Mouse (Mus musculus) myocyte (in vitro differentiated cells): ENCODE measurements around the gene Prss2. TPM values are rescaled to one million over a fixed set of nuclear protein-coding genes. Genes with fewer than 3 reads are reported as not detected.

ENCODE experiments used
- H3K27me3 ChIP-seq: one replicate; pipeline ENCODE4 v1.6.1; 2011; ENCODE audit not compliant: control insufficient read depth, insufficient read depth, insufficient read length
- H3K36me3 ChIP-seq: one replicate; pipeline ENCODE4 v1.6.1; 2011; ENCODE audit not compliant: control insufficient read depth, insufficient read depth
- H3K4me2 ChIP-seq: one replicate; pipeline ENCODE4 v1.6.1; 2011; ENCODE audit warnings: low read depth, control low read depth
- H3K4me3 ChIP-seq: one replicate; pipeline ENCODE4 v1.5.1; 2011; ENCODE audit warnings: mild to moderate bottlenecking, control low read depth, moderate library complexity
- H3K79me2 ChIP-seq: one replicate; pipeline ENCODE4 v1.6.1; 2011; ENCODE audit not compliant: control insufficient read depth, insufficient read depth
- H3ac ChIP-seq: one replicate; pipeline ENCODE4 v1.6.1; 2011; ENCODE audit not compliant: control insufficient read depth, insufficient read length
- CEBPB ChIP-seq: IDR thresholded peaks from 2 replicates; pipeline ENCODE4 v1.6.1; 2011; ENCODE audit warnings: mild to moderate bottlenecking, moderate library complexity; ENCODE audit not compliant: poor library complexity, insufficient read depth, severe bottlenecking
- E2F4 ChIP-seq: IDR thresholded peaks from one replicate; pipeline ENCODE4 v1.6.1; 2011; ENCODE audit warnings: mild to moderate bottlenecking, control low read depth, moderate library complexity; ENCODE audit not compliant: insufficient read depth
- MAX ChIP-seq: IDR thresholded peaks from one replicate; pipeline ENCODE4 v1.6.1; 2011; ENCODE audit warnings: low read depth, mild to moderate bottlenecking, control low read depth
- MYOD1 ChIP-seq, 3 experiments: IDR thresholded peaks; one replicate each; pipeline ENCODE4 v1.6.1; 2011; ENCODE audit warnings: control low read depth in 2 of 3, low read depth in 2 of 3, mild to moderate bottlenecking in 2 of 3, moderate library complexity in 1 of 3; ENCODE audit not compliant: insufficient read length in 2 of 3, control insufficient read depth in 1 of 3
- MYOG ChIP-seq, 3 experiments: IDR thresholded peaks; one replicate each; pipeline ENCODE4 v1.6.1; 2011; ENCODE audit warnings: control low read depth in 2 of 3, low read depth in 2 of 3, mild to moderate bottlenecking in 2 of 3; ENCODE audit not compliant: insufficient read length in 2 of 3, control insufficient read depth in 1 of 3, insufficient read depth in 1 of 3
- POLR2A ChIP-seq: IDR thresholded peaks from one replicate; pipeline ENCODE4 v1.6.1; 2011; ENCODE audit warnings: low read depth, mild to moderate bottlenecking, control low read depth, moderate library complexity; ENCODE audit not compliant: insufficient read length
- POLR2AphosphoS2 ChIP-seq: IDR thresholded peaks from one replicate; pipeline ENCODE4 v1.6.1; 2011; ENCODE audit warnings: low read depth, control low read depth; ENCODE audit not compliant: insufficient read length
- REST ChIP-seq: IDR thresholded peaks from one replicate; pipeline ENCODE4 v1.6.1; 2011; ENCODE audit warnings: mild to moderate bottlenecking, control low read depth, moderate library complexity; ENCODE audit not compliant: insufficient read depth, insufficient read length
- TCF12 ChIP-seq: IDR thresholded peaks from one replicate; pipeline ENCODE4 v1.6.1; 2011; ENCODE audit warnings: mild to moderate bottlenecking, control low read depth; ENCODE audit not compliant: poor library complexity, insufficient read depth, severe bottlenecking
- TCF3 ChIP-seq: IDR thresholded peaks from one replicate; pipeline ENCODE4 v1.6.1; 2011; ENCODE audit warnings: low read depth, control low read depth; ENCODE audit not compliant: insufficient read length
- USF1 ChIP-seq: IDR thresholded peaks from one replicate; pipeline ENCODE4 v1.6.1; 2011; ENCODE audit warnings: low read depth, mild to moderate bottlenecking, control low read depth, moderate library complexity
- polyA plus RNA-seq: library from polyadenylated mRNA; unstranded; fragments of >200 nt; fragmentation: generic; extraction: Trizol; gene quantifications from one replicate; pipeline ENCODE4 v1.2.1, GENCODE M21; 2012; ENCODE audit warnings: missing spikeins

Gene Prss2
- polyA plus RNA-seq, 1 experiment, result 0.14 TPM

GRCm38 (mm10) chr6:41566965-41567364 is 45.4 kb downstream of the Prss2 start:
- Histone ChIP-seq H3K79me2 (no peaks in the 10 kb centered on the region), H3K4me2 (no peak overlapping the region), H3K36me3 (no peaks in the 10 kb centered on the region), H3K27me3 (no peaks in the 10 kb centered on the region), H3ac (no peak overlapping the region), H3K4me3 (no peak overlapping the region)
- TF ChIP-seq TCF12, result no peak
- no peak for TF ChIP-seq USF1
- TF ChIP-seq POLR2AphosphoS2, result no peak
- TF ChIP-seq REST, result no peak
- no peak for TF ChIP-seq POLR2A
- TF ChIP-seq E2F4, result no peak
- no peak for TF ChIP-seq MYOD1 (IDR thresholded peaks at IDR 0.05; ENCODE audit: control insufficient read depth in 1 of 3, insufficient read length in 2 of 3, low read depth in 2 of 3)
- TF ChIP-seq MAX, result no peak
- no peak for TF ChIP-seq MYOG (IDR thresholded peaks at IDR 0.05; ENCODE audit: control insufficient read depth in 1 of 3, insufficient read depth in 1 of 3, insufficient read length in 2 of 3, low read depth in 2 of 3)
- TF ChIP-seq TCF3, result no peak

- no peaks in the 10 kb centered on the region for H3K36me3 ChIP-seq
- no peaks in the 10 kb centered on the region for H3K79me2 ChIP-seq
- H3ac ChIP-seq, result no peak overlapping the region
- TF ChIP-seq CEBPB (no peak), POLR2A (no peak), POLR2AphosphoS2 (no peak), MYOD1 (IDR thresholded peaks at IDR 0.05; ENCODE audit: control insufficient read depth in 1 of 3, insufficient read length in 2 of 3, low read depth in 2 of 3) (no peak)
- no peaks in the 10 kb centered on the region for H3K27me3 ChIP-seq
- H3K4me2 ChIP-seq, result no peak overlapping the region
- no peak overlapping the region for H3K4me3 ChIP-seq
Observed at GRCm38 (mm10) chr6:41569078-41569477, 47.5 kb downstream of the Prss2 start.

Other genes with a start within 250 kb of the Prss2 start
- not detected for gene Try4, start 219.5 kb upstream of the Prss2 start, polyA plus RNA-seq
- 34.1 TPM for gene Try5, start 204.9 kb upstream of the Prss2 start, polyA plus RNA-seq
- gene Try10, start 167.7 kb upstream of the Prss2 start, polyA plus RNA-seq, result not detected
- not detected for gene Prss3, start 144.1 kb upstream of the Prss2 start, polyA plus RNA-seq
- gene Gm5771, start 129.4 kb upstream of the Prss2 start, polyA plus RNA-seq, result not detected
- not detected for gene Gm10334, start 75.6 kb upstream of the Prss2 start, polyA plus RNA-seq
- gene Prss1, start 62.9 kb upstream of the Prss2 start, polyA plus RNA-seq, result not detected
- 49.6 TPM for gene Ephb6, start 83.7 kb downstream of the Prss2 start, polyA plus RNA-seq
- 0.25 TPM for gene Trpv6, start 114.6 kb downstream of the Prss2 start, polyA plus RNA-seq
- not detected for gene Trpv5, start 159.0 kb downstream of the Prss2 start, polyA plus RNA-seq
- gene Llcfc1, start 162.6 kb downstream of the Prss2 start, polyA plus RNA-seq, result not detected
- not detected for gene Kel, start 182.6 kb downstream of the Prss2 start, polyA plus RNA-seq